Mouse (Mus musculus) limb, embryonic 15.5 days (tissue): ENCODE results near the gene Ndn. TPM values are rescaled to one million over a fixed set of nuclear protein-coding genes. Genes with fewer than 3 reads are reported as not detected.
A peak's percentile ranks its signal among the peaks of the same experiment; 100 is the strongest.

Source experiments
- ATAC-seq: fragments of 200-750 bp; cut with Nextera tagmentation; 2 replicates; pipeline ENCODE4 v1.8.0; 2017; ENCODE audit warnings: low read depth, moderate TSS enrichment; ENCODE audit not compliant: insufficient number of reproducible peaks, low FRiP score, low TSS enrichment
- H3K27ac ChIP-seq: fragments of 300-500 bp; sonication (generic); 2 replicates; pipeline ENCODE4 v1.5.1; 2015; ENCODE audit warnings: moderate library complexity, mild to moderate bottlenecking, inconsistent platforms
- H3K27me3 ChIP-seq: fragments of 300-500 bp; sonication (generic); 2 replicates; pipeline ENCODE4 v1.6.1; 2015; ENCODE audit warnings: inconsistent platforms
- H3K36me3 ChIP-seq: fragments of 300-500 bp; sonication (generic); 2 replicates; pipeline ENCODE4 v1.6.1; 2015; ENCODE audit warnings: inconsistent platforms
- H3K4me1 ChIP-seq: fragments of 300-500 bp; sonication (generic); 2 replicates; pipeline ENCODE4 v1.6.1; 2015; ENCODE audit warnings: inconsistent platforms
- H3K4me2 ChIP-seq: fragments of 300-500 bp; sonication (generic); 2 replicates; pipeline ENCODE4 v1.6.1; 2015; ENCODE audit warnings: mild to moderate bottlenecking, inconsistent platforms
- H3K4me3 ChIP-seq: fragments of 300-500 bp; sonication (generic); 2 replicates; pipeline ENCODE4 v1.5.1; 2015; ENCODE audit warnings: mild to moderate bottlenecking, inconsistent platforms
- H3K9ac ChIP-seq: fragments of 300-500 bp; sonication (generic); 2 replicates; pipeline ENCODE4 v1.6.1; 2015; ENCODE audit warnings: inconsistent platforms
- H3K9me3 ChIP-seq: fragments of 300-500 bp; sonication (generic); 2 replicates; pipeline ENCODE4 v1.6.1; 2016; ENCODE audit warnings: inconsistent platforms
- WGBS: fragments of 180-500 bp; shearing (Covaris S2); methylation state at CpG from one replicate; pipeline ENCODE4 v1.1.7; 2015; 5-methylcytosine and 5-hydroxymethylcytosine counted together
- polyA plus RNA-seq: library from polyadenylated mRNA; unstranded; fragments of >200 nt; fragmentation: Nextera tagmentation; extraction: Ambion mirVana; gene quantifications from 2 replicates; pipeline ENCODE4 v1.2.1, GENCODE M21; 2015

Ndn gene
- 122 and 165 TPM in 2 replicates for polyA plus RNA-seq

- Histone ChIP-seq H3K9me3 (no peaks in the 10 kb centered on the region), H3K36me3 (no peaks in the 10 kb centered on the region), H3K4me2 (no peak within 1 kb of the TSS), H3K4me3 (no peak within 1 kb of the TSS), H3K4me1 (no peaks in the 10 kb centered on the region), H3K27ac (no peak within 1 kb of the TSS), H3K9ac (no peak within 1 kb of the TSS), H3K27me3 (no peaks in the 10 kb centered on the region)
- no peak for ATAC-seq
- WGBS = 66% methylated on average over 1 of the region's 1 CpGs
Measured at GRCm38 (mm10) chr7:62346269-62346668, at the start of gene Ndn. Gene Ndn (plus strand): TSS chr7:62346569.

- H3K9me3 ChIP-seq = no peaks in the 10 kb centered on the region
- H3K4me1 ChIP-seq = no peaks in the 10 kb centered on the region
- 94% methylated on average over 3 of the region's 3 CpGs for WGBS
- no peak overlapping the region for H3K4me2 ChIP-seq
- ATAC-seq = no peak
- H3K27ac ChIP-seq = no peak overlapping the region
- H3K4me3 ChIP-seq = no peak overlapping the region
- no peak overlapping the region for H3K9ac ChIP-seq
- H3K27me3 ChIP-seq = no peaks in the 10 kb centered on the region
- no peaks in the 10 kb centered on the region for H3K36me3 ChIP-seq
Measured at GRCm38 (mm10) chr7:62302451-62302850, 43.9 kb upstream of the Ndn start.

- Histone ChIP-seq H3K36me3 (no peaks in the 10 kb centered on the region), H3K27ac (no peak overlapping the region), H3K4me3 (no peak overlapping the region), H3K27me3 (no peaks in the 10 kb centered on the region), H3K4me2 (no peak overlapping the region), H3K9me3 (no peaks in the 10 kb centered on the region), H3K9ac (no peak overlapping the region), H3K4me1 (no peaks in the 10 kb centered on the region)
- no peak for ATAC-seq
- WGBS = 58% methylated on average over 6 of the region's 6 CpGs
Measured at GRCm38 (mm10) chr7:62306896-62307614, 39.3 kb upstream of the Ndn start.

GRCm38 (mm10) chr7:62316793-62317192, 29.6 kb upstream of the Ndn start:
- ATAC-seq = no peak
- Histone ChIP-seq H3K36me3 (no peaks in the 10 kb centered on the region), H3K27me3 (no peaks in the 10 kb centered on the region), H3K9me3 (no peaks in the 10 kb centered on the region), H3K27ac (no peak overlapping the region), H3K9ac (no peak overlapping the region), H3K4me2 (no peak overlapping the region), H3K4me3 (no peak overlapping the region), H3K4me1 (no peaks in the 10 kb centered on the region)
- whole genome bisulfite sequencing = 70% methylated on average over 5 of the region's 5 CpGs

GRCm38 (mm10) chr7:62345411-62345810, 958 bp upstream of the Ndn start:
- ATAC-seq = no peak

GRCm38 (mm10) chr7:62348106-62348803, 1.9 kb downstream of the Ndn start:
- ATAC-seq = peak; percentile 90
- 8% methylated on average over 42 of the region's 42 CpGs for WGBS
- Histone ChIP-seq H3K4me1 (no peaks in the 10 kb centered on the region), H3K27me3 (no peaks in the 10 kb centered on the region), H3K9ac (peak overlapping the region; percentile 50), H3K27ac (peak overlapping the region; percentile 59), H3K4me2 (peak overlapping the region; percentile 56), H3K36me3 (no peaks in the 10 kb centered on the region), H3K9me3 (no peaks in the 10 kb centered on the region), H3K4me3 (peak overlapping the region; percentile 53)

More at GRCm38 (mm10) chr7:62345411-62345810, 958 bp upstream of the Ndn start:
- Histone ChIP-seq H3K4me2 (no peak overlapping the region), H3K9me3 (no peaks in the 10 kb centered on the region), H3K27ac (no peak overlapping the region), H3K36me3 (no peaks in the 10 kb centered on the region), H3K9ac (no peak overlapping the region), H3K4me3 (no peak overlapping the region), H3K4me1 (no peaks in the 10 kb centered on the region), H3K27me3 (no peaks in the 10 kb centered on the region)
- 10% methylated on average over 1 of the region's 1 CpGs for WGBS

GRCm38 (mm10) chr7:62348804-62349190, 2.4 kb downstream of the Ndn start:
- H3K4me1 ChIP-seq = no peaks in the 10 kb centered on the region
- no peaks in the 10 kb centered on the region for H3K9me3 ChIP-seq
- ATAC-seq = 0 out of 2 replicates have a peak, but pooled peaks have one; percentile 20
- peak overlapping the region; percentile 56 for H3K4me2 ChIP-seq
- peak overlapping the region; percentile 53 for H3K4me3 ChIP-seq
- no peak overlapping the region for H3K27ac ChIP-seq
- whole genome bisulfite sequencing = 32% methylated on average over 17 of the region's 17 CpGs
- H3K9ac ChIP-seq = peak overlapping the region; percentile 50
- no peaks in the 10 kb centered on the region for H3K27me3 ChIP-seq
- H3K36me3 ChIP-seq = no peaks in the 10 kb centered on the region

- no peaks in the 10 kb centered on the region for H3K4me1 ChIP-seq
- H3K27ac ChIP-seq = no peak overlapping the region
- H3K4me2 ChIP-seq = no peak overlapping the region
- H3K36me3 ChIP-seq = no peaks in the 10 kb centered on the region
- H3K4me3 ChIP-seq = no peak overlapping the region
- no peaks in the 10 kb centered on the region for H3K9me3 ChIP-seq
- H3K27me3 ChIP-seq = no peaks in the 10 kb centered on the region
- ATAC-seq = no peak
- no peak overlapping the region for H3K9ac ChIP-seq
- 55% methylated on average over 8 of the region's 8 CpGs for WGBS
Measured at GRCm38 (mm10) chr7:62351266-62351665, 4.9 kb downstream of the Ndn start.

GRCm38 (mm10) chr7:62365039-62365636, 18.8 kb downstream of the Ndn start:
- Histone ChIP-seq H3K27me3 (no peaks in the 10 kb centered on the region), H3K4me3 (no peak overlapping the region), H3K4me2 (no peak overlapping the region), H3K27ac (no peak overlapping the region), H3K4me1 (no peaks in the 10 kb centered on the region), H3K9ac (no peak overlapping the region), H3K9me3 (no peaks in the 10 kb centered on the region), H3K36me3 (no peaks in the 10 kb centered on the region)
- no peak for ATAC-seq
- 54% methylated on average over 7 of the region's 7 CpGs for WGBS

- Histone ChIP-seq H3K27me3 (no peaks in the 10 kb centered on the region), H3K4me1 (no peaks in the 10 kb centered on the region), H3K9ac (no peak overlapping the region), H3K4me2 (no peak overlapping the region), H3K4me3 (no peak overlapping the region), H3K36me3 (no peaks in the 10 kb centered on the region), H3K27ac (no peak overlapping the region), H3K9me3 (no peaks in the 10 kb centered on the region)
- 78% methylated on average over 8 of the region's 8 CpGs for WGBS
- no peak for ATAC-seq
Measured at GRCm38 (mm10) chr7:62366730-62367129, 20.4 kb downstream of the Ndn start.

GRCm38 (mm10) chr7:62375658-62376057, 29.3 kb downstream of the Ndn start:
- Histone ChIP-seq H3K27me3 (no peaks in the 10 kb centered on the region), H3K27ac (no peak overlapping the region), H3K36me3 (0 out of 2 replicates have a peak, but pooled peaks cover 3% of the 10 kb centered on the region), H3K9ac (no peak overlapping the region), H3K9me3 (0 out of 2 replicates have a peak, but pooled peaks cover 4% of the 10 kb centered on the region), H3K4me2 (no peak overlapping the region), H3K4me1 (0 out of 2 replicates have a peak, but pooled peaks cover 2% of the 10 kb centered on the region), H3K4me3 (no peak overlapping the region)
- WGBS = 25% methylated on average over 4 of the region's 4 CpGs
- ATAC-seq = no peak
